Mouse (Mus musculus) testis, adult 2 months (tissue): Measurements from ENCODE around the gene Xylt2.

ENCODE experiments used
- CTCF ChIP-seq: fragments of 200-500 bp; IDR thresholded peaks from 2 replicates; pipeline ENCODE4 v1.5.1; 2012; ENCODE audit warnings: low read depth, mild to moderate bottlenecking, inconsistent platforms, low read length, moderate library complexity; ENCODE audit not compliant: control insufficient read depth, insufficient read depth, insufficient replicate concordance
- POLR2A ChIP-seq: fragments of 200-500 bp; IDR thresholded peaks from 2 replicates; pipeline ENCODE4 v1.6.1; 2012; ENCODE audit warnings: low read depth, mild to moderate bottlenecking, inconsistent platforms, low read length, moderate library complexity; ENCODE audit not compliant: control insufficient read depth

DNA sequence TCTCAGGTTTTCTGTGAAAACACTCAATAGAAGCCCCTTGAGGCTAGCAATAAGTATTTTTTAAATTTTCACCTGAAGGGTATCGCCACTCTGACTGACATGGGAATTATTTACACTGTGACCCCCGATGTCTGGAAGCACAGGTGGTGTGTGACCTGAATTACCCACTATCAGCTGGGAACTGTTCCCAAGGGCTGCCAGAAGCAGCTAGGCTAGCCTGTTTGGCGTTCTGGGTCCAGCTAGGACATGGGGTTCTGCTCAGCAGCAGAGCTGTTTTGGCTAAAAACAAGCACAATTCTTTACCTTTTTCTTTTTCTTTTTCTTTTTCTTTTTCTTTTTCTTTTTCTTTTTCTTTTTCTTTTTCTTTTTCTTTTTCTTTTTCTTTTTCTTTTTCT, 24.9 kb upstream of the Xylt2 start:
- TF ChIP-seq CTCF = no peak
- TF ChIP-seq POLR2A = no peak
